Mouse (Mus musculus) left cerebral cortex, postnatal 25 days (tissue): ENCODE measurements around the gene Tex33. TPM values are rescaled to one million over a fixed set of nuclear protein-coding genes. Genes with fewer than 3 reads are reported as not detected.

ENCODE experiments used
- DNase-seq, 2 experiments: peaks; one replicate each; pipeline ENCODE4 v3.0.0; 2022; ENCODE audit warnings: low spot score in 2 of 2, mixed read lengths in 1 of 2
- intact Hi-C: fragments of 180-260 bp; cut with DNase I; formaldehyde crosslinking; loops from one replicate; pipeline ENCODE4 v1.15.1; 2025
- total RNA-seq, 2 experiments: library from RNA; stranded (reverse); gene quantifications; 2 replicates each; pipeline ENCODE4 v1.2.3; 2021

Gene Tex33
- total RNA-seq, 2 experiments from 2014 or later: not detected

DNA sequence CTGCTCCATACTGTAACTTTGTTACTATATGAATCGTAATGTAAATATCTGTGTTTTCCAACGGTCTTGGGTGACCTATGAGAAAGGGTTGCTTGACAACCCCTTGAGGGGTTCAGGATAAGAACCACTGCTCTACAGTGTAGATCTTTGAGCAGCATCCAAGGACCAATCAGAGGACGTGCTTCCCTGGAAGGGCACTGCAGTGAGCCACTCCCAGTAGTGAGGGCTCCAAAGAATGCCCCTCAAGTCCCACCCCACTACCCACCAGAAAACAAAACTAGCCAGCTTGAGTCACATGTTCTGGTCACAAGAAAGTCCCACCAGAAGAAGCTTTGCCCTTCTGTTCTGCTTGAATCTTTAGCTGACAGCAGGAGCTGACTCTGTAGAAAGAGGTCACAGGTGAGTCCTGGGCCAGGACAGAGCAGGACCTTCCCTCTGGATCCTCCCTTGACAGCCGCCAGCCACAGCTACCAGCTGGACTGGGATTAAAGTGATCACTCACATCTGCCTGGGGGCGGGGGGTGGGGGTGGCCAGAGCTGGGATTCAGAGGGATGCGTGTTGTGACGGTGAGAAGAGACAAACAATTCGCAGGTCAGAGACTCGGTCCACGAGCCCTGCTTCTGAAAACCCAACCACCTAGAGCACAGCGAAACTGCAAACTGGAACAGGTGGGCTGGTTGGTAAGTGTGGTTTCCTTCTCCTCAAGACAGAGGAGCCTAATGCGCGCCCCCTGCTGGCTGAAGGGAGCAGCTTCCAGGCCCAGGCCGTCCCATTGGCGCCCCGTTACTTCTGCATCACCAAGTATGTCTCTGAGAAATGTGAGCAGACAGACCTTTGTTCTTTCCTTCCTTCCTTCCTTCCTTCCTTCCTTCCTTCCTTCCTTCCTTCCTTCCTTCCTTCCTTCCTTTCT, 26.6 kb upstream of the Tex33 start:
- peak; percentile 80 to 85 for DNase-seq
- intact Hi-C loops: loop anchor here (1.0 to 5.0 kb wide), 2 partner anchors 67 to 165 kb away; no protein-coding TSS in a partner anchor

DNA sequence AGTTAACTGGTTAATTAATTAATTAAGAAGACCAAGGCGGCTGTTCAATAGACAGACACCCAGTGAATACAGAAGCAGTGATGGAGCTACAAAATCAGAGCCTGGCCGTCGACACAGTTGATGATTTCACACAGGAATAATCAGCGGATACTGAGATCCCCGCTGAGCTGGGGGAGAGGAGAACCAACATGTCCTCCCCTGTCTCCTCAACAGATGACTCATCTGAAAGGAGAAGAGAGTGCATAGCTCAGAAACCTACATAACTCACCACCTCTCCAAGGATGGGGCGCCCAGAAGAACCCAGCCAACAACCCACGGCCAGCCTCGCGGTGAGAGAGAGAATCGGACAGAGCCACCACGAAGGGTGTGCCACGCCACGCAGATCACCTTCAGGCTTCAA, 24.7 kb upstream of the Tex33 start:
- no peak for DNase-seq
- intact Hi-C loops: loop anchor here (5.0 kb wide), 1 partner anchor 163 kb away; no protein-coding TSS in a partner anchor

DNA sequence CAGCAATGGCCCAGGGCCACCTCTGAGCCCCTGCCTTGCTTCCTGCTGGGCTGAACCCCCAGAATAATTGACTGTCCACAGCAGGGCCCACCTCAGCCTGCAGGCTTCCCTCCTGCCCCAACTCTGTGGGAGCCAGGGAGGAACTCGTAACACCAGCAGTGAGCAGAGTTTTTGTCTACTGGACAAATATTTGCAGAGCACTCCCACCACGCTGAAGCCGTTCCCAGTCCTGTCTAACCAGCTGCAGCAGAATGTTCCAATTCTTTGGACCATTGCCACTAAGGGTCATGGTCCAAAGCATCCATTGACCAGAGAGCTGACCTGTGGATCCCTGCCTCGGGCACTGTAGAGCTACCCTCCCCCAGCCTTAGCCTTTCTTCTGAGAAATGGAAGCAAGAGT, 21.2 kb upstream of the Tex33 start:
- no peak for DNase-seq
- intact Hi-C loops: no loop called here

DNA sequence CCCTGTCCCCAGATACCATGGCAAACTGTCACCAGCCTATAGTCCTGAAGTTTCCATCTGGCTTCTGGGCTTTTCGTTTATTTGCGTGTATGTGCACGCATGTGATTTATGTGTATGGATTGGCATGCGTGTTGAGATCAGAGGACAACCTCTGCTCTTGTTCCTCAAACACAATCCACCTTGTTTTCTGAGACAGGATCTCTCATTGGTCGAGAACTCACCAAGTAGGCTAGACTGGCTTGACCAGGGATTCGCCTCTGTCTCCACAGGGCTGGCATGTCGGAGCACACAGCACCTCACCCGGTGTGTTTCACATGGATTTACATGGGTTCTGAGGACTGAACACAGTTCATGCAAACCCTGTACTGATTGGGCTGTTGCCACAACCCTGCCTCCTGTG, 18.4 kb upstream of the Tex33 start:
- intact Hi-C loops: no loop called here

DNA sequence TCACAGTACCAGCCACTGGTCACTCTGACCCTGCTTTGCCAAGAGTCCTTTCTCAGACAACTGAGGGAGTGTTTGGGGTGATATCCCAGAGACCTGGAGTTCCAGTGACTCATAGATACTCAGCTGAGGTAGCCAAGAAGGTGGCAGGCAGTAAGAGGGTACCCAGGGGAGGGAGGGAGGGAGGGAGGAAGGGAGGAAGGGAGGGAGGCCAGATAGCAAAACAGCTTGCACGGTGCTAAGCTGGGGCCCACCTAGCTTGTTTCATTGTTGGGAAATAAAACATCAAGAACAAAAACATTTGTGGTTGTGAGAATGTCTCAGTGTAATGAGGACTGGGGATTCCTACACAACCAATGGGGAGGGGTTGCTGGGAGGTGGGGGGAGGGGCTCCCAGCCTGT, 18.0 kb upstream of the Tex33 start:
- no peak for DNase-seq
- intact Hi-C loops: no loop called here

More for the DNA sequence above, 18.4 kb upstream of the Tex33 start:
- no peak for DNase-seq

DNA sequence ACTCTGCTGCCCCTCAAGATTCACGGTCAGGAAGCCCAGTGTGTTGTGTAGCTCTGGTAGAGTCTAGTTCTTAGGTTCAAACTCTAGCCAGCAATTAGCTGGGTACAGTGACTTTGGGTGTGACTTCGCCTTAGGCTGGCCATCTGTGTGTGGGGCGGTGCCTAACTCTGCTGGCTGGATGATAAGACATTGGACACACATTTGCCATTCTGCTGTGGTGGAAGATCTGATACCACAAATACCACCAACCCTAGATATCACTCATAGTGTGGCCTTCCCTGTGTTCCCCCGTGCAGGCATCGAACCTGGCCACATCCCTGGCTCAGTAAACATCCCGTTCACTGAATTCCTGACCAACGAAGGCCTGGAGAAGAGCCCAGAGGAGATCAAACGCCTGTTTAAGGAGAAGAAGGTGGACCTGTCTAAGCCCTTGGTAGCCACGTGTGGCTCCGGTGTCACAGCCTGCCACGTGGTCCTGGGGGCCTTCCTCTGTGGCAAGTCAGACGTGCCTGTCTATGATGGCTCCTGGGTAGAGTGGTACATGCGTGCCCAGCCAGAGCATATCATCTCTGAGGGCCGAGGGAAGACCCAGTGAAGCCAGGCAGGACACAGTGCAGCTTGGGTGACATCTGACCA, 17.5 kb upstream of the Tex33 start:
- intact Hi-C loops: no loop called here
- no peak for DNase-seq

DNA sequence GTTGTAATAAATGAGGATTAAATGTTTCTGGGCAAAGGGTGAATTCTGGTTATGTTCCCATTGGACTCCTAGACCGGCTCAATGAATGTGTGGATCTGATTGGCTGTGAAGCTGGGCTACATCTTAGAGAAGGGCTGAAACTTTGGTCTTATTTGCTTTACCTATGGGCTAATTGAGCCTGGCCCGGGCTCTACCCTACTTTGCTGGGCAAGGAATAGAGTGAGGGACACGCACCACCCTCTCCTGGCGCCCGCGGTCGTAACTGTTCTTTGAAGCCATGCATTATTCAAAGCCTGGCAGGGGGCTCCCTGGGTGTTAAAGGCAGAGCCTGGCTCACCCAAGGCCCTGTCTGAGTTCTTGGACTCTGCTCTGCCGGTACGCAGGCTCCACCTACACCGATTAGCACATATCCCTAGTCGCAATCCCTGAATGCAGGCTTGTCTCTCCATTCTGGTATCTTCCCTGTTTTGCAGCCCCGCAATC, 13.9 kb upstream of the Tex33 start:
- intact Hi-C loops: no loop called here
- no peak for DNase-seq

DNA sequence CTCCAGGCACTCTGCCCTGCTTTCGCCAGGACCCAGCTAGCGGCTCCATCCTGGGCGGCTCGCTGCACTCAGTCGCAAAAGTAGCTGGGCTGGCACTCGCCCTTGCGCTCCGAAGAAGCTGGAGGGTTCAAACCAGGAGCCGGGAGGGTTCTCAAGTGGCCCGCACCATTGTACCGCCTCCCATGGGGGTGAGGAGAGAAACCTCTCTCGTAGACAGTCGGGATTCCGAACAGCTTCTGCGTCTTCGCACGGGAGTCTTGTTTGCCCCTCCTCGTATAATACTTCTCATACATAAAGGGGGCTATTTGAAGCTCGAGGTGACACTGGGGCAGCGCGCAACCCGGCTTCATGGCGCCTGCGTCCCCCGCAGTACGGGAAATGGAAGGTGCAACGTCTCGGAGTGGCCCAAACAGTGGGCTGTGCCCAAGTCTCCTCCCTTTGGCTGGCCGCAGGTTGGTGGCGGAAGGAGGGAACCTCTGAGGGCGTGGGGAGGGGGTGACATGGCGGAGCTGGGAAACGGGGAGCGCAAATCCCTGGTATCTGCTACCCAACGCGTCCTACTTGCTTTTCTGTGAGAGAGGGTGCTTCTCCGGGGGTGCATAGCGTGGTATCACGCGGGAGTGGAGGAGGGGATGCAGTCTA, 10.7 kb upstream of the Tex33 start, which contains the start of gene Mpst:
Gene Mpst (plus strand): TSS at position 124 of the 642 bp plus-strand sequence.
- intact Hi-C loops: no loop called here

DNA sequence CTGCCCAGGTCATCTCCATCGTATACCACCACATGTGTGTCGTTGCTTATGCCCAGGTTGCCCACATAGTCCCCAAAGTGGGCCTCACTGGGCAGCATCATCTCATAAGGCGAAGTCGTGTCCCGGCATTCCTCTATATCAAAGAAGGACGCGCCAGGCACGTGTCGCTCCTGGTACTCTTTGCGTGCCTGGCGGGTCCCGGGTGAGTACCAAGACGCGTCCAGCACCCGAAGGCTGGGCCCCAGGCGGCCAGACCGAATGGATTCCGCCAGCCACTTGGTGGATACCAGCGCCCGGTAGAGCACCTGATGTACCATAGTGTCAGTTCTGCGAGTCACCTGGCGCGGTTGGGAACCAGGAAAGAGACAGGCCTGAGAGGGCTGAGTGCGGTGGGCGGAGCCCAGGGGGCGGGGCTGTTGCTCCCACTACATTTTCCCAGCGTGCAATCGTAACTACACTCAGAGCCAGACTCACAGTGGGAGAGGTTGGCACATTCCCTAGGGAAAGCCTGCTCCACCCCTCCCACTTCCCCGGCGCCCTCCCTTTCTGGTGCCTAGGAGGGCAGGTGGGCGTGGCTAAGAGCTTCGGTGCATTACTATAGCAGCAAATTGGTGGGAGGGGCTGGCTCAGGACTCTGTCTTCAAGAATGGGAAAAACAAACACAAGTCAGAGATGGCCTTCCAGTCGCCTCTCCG, 10.0 kb upstream of the Tex33 start, which contains the start of gene Tst:
Gene Tst (minus strand): TSS at position 391 of the 695 bp plus-strand sequence.
- peak; percentile 82 to 92 for DNase-seq
- intact Hi-C loops: no loop called here

More for the DNA sequence above, 10.7 kb upstream of the Tex33 start, which contains the start of gene Mpst:
- DNase-seq: peak; percentile 90 to 92

DNA sequence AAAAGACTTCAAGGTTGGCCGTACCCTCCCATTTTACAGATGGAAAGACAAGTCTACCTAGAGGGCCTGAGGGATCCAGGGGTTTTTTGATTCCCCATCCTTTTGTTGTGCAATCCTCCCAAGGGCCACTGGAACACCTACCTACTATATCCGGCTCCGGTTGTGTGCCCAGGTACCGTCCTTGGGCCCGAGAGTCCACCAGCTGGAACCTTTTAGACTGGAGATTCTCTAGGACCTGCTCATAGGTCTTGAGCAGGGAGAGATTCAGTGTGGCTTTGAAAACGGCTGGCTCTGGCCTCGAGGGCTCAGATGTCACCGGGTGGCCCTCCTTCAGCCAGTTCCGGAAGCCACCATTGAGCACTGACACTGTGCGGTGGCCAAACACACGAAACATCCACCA, 9.4 kb upstream of the Tex33 start:
- DNase-seq: no peak
- intact Hi-C loops: no loop called here

DNA sequence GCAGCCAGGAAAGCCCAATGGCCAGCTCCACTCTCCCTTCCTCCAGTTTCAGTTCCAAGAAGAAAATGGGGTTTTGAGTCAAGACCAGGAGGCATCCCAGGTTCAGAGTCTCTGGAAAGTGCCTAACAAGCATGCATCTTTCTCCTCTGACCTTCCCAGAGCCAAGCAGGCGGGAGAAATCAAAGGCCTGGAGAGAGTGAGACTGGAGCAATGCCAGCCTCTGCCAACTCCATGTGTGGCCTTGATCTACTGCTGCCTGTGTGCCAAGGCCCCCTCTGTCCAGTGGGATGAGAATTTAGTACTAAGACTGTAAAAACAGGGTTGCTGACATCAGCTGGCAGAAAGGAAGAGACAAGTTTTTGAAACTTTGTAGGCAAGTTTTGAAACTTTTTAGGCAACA, 8.2 kb upstream of the Tex33 start:
- DNase-seq: no peak
- intact Hi-C loops: no loop called here

DNA sequence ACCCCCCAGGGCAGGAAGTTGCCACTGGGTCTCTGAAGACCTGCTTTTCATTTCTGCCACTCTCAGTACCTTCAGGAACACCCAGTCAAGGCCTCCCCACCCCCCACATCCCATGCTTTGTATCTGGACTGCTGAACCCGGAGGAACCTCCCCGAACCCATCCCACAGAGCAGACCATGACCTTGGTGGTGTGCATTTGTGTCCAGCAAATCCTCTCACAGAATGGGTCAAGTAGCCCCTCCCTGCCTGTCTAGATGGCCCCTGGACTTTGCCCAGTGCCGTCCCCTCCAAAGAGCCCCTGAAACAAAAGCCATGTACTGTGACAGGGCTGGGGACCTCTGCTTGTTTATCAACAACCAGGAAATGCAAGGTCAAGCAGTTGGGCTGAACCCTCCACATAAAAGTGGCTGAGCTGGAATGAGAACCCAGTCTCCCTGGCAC, 7.6 kb upstream of the Tex33 start:
- DNase-seq: no peak
- intact Hi-C loops: no loop called here

DNA sequence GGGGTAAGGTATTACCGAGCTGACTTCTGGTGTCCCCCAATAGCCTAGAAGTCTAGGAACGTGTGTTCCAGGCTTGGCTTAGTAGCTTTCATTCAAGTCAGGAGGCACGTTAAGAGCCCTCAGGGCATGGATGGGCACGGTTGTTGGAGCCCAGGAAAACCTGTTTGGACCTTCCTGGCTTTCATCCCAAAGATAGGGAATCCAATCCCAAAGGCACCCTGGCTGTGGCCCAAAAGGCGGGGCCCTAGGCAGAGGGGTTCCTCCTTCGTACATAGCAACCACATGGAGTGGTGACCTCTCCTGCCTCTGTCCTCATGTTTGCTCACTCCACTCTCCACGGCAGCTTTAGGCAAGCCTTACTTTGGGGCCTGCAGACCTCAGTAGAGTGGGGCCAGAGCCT, 6.7 kb upstream of the Tex33 start:
- intact Hi-C loops: no loop called here
- DNase-seq: no peak

DNA sequence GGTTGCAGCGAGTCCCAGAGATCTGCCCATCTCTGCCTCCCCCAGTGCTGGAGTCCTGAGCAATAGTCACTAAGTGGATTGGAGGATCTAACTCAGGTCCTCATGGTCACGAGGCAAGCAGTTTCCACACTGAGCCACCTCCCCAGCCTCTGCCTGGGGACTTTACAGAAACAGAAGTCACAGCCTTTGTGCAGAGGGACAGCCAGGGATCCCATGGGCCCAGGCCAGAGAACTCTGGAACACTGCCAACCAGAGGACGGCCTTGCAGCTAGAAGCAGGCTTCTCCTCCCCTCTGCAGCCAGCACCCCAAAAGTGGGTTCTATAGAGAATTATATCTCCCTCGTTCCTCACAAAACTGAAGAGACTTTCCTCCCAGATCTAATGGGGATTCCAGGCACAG, 6.2 kb upstream of the Tex33 start:
- peak in 1 of 2 experiments; percentile 41 for DNase-seq

DNA sequence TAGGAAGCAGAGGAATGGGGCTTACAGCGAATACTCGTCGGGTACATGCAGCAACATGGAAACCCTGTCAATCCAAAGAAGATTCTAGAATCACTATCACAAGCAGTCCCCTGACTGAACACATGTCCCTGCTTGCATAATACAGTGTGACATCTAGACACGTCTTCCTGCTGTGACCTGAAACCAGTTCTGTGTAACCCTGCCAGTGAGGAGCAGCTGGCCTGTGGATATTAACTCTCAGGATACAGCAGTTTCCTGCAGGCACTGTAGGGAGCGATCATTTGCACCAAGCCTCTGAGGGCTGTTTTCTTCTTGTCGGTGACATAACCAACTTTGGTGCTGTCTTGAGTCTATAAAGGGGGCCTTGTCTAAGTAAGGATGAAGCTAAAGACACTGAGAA, 5.6 kb upstream of the Tex33 start:
- intact Hi-C loops: no loop called here
- no peak for DNase-seq

More for the DNA sequence above, 6.2 kb upstream of the Tex33 start:
- intact Hi-C loops: no loop called here

DNA sequence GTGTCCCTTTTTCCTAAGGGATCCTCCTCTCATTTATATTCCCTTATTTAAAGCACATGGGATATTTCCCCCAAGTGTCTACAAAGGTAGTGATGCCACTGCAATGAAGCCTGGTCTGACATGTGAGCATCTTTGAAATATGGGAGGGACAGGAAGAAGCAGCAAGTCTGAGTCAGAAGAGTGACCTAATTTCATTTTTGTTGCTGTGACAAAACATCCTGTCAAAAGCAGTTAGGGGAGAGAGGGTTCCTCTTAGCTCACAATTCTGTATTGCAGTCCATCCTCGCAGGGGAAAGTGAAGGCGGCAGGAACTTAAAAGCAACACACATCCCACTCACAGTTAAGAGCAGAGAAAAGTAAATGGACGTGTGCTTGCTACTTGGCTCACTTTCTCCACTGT, 4.9 kb downstream of the Tex33 start:
- intact Hi-C loops: no loop called here

DNA sequence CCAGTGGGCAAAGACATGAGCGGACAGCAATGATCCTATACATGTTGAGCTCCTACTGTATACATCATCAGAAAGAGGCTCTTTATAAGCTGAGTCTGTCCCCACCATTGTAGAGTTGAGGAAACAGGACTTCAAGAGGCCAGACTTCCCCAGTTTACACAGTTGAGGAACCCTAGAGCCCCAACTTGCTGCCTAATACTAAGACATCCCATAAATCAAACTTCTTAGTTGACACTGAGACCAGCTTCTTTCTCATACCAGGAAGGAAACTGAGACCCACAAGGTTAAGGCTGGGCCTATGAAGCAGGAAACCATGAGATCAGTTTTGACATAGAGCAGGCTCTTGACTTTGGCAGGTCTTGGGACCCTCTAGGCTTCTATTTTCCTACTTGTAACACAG, 10.1 kb downstream of the Tex33 start:
- no peak for DNase-seq
- intact Hi-C loops: no loop called here

More for the DNA sequence above, 4.9 kb downstream of the Tex33 start:
- peak in 1 of 2 experiments; percentile 62 for DNase-seq

DNA sequence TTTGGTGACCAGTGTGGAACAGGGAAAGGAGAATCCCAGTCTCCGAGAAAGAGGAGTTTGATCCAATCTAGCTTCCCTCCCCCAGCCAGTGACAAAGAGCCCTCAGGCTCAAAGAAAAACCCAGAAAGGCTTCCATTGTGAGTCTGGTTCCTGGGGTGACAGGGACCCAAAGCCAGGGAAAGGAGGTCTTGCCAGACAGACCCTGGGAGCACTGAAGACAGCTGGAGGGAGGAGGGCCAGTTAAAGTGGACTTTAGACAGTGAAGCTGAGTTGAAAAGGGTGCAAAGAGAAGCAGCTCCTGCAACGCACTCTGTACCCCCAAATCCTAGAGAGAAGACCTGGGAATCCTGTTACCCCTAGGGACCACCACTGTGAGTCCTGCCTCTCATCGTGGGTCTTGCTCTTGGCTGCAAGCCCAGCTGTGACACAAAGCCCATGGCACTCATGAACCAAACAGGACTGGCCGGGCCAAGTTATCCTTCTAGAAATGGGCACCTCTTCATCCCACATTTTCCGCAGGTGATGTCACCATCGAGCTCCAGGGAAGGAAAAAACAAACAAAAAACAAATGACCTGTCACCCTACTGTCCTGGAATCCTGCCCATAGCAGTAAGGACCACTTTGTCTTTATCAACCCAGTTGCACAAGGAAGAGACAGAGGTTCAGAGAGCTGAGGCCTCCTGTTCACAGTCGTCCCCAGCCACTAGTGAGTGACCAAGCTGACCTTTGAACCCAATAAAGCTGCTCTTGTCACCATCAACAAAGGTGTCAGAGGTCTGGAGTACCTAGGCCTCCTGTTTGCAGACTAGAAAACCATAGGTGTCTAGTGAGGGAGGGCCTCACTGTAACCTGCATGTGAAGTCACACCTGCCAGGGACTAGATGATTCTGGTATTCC, 11.2 kb downstream of the Tex33 start:
- peak in 1 of 2 experiments; percentile 49 for DNase-seq
- intact Hi-C loops: no loop called here
